Mouse (Mus musculus): ENCODE results near the gene Itpr2.

- no peak for TF ChIP-seq CTCF (IDR thresholded peaks at IDR 0.05; ENCODE audit: insufficient read depth, low read length)
- no peak for TF ChIP-seq POLR2A (IDR thresholded peaks at IDR 0.05; ENCODE audit: borderline replicate concordance, extremely low read depth, low read depth, low read length)
These were observed 4.2 kb downstream of the Itpr2 start for GRCm38 (mm10) chr6:146497866-146498265.
